Mouse (Mus musculus): ENCODE data around the gene Npnt.

The Npnt gene

GRCm38 (mm10) chr3:132859573-132859972, 90.5 kb downstream of the Npnt start:
- intact Hi-C loops (cut with DNase I), result no loop called here

GRCm38 (mm10) chr3:132858849-132859248, 91.2 kb downstream of the Npnt start:
- intact Hi-C loops (cut with DNase I), result no loop called here

- intact Hi-C loops (cut with DNase I), result no loop called here
Measured at GRCm38 (mm10) chr3:132856651-132857050, 93.4 kb downstream of the Npnt start.

GRCm38 (mm10) chr3:132855458-132856212, 94.5 kb downstream of the Npnt start:
- intact Hi-C loops (cut with DNase I), result no loop called here

GRCm38 (mm10) chr3:132854271-132854670, 95.8 kb downstream of the Npnt start:
- intact Hi-C loops (cut with DNase I), result no loop called here

GRCm38 (mm10) chr3:132851841-132852728, 98.0 kb downstream of the Npnt start:
- intact Hi-C loops (cut with DNase I), result no loop called here

GRCm38 (mm10) chr3:132851417-132851816, 98.7 kb downstream of the Npnt start:
- intact Hi-C loops (cut with DNase I), result no loop called here

- intact Hi-C loops (cut with DNase I), result no loop called here
Measured at GRCm38 (mm10) chr3:132850431-132850830, 99.7 kb downstream of the Npnt start.

GRCm38 (mm10) chr3:132849669-132850068, 100.4 kb downstream of the Npnt start:
- intact Hi-C loops (cut with DNase I), result no loop called here

GRCm38 (mm10) chr3:132842676-132843075, 107.4 kb downstream of the Npnt start:
- intact Hi-C loops (cut with DNase I), result no loop called here

- intact Hi-C loops (cut with DNase I), result no loop called here
Measured at GRCm38 (mm10) chr3:132839516-132839915, 110.6 kb downstream of the Npnt start.

GRCm38 (mm10) chr3:132838656-132839417, 111.3 kb downstream of the Npnt start:
- intact Hi-C loops (cut with DNase I), result no loop called here

- intact Hi-C loops (cut with DNase I), result no loop called here
Measured at GRCm38 (mm10) chr3:132837134-132837533, 113.0 kb downstream of the Npnt start.

GRCm38 (mm10) chr3:132835118-132835794, 114.8 kb downstream of the Npnt start:
- intact Hi-C loops (cut with DNase I), result no loop called here

All from adrenal gland (tissue).